Mouse (Mus musculus) heart, adult 18-20 months (tissue): Measurements from ENCODE around the gene Msrb3. TPM values are rescaled to one million over a fixed set of nuclear protein-coding genes. Genes with fewer than 3 reads are reported as not detected.
"Not testable (repeated sequence)": the region's sequence is repeated elsewhere in the genome, so short reads cannot be mapped to it uniquely, and the experiment has no call there.

Experiments
- DNase-seq, 2 experiments: peaks; one replicate each; pipeline ENCODE4 v3.0.0; 2021 to 2022; ENCODE audit warnings: mixed read lengths in 1 of 2
- total RNA-seq, 2 experiments: library from RNA; stranded (reverse); gene quantifications; 2 replicates each; pipeline ENCODE4 v1.2.3; 2021

Gene Msrb3
- total RNA-seq, 2 experiments from 2014 or later = 96.1 to 96.6 TPM

- DNase-seq = not testable (repeated sequence)
Measured at GRCm38 (mm10) chr10:120749556-120749955, 149.3 kb downstream of the Msrb3 start.

- no peak for DNase-seq
Measured at GRCm38 (mm10) chr10:120748156-120748555, 150.7 kb downstream of the Msrb3 start.

- DNase-seq = peak; percentile 67 to 74
Measured at GRCm38 (mm10) chr10:120745138-120745856, 153.6 kb downstream of the Msrb3 start.

GRCm38 (mm10) chr10:120744441-120745137 lies 154.3 kb downstream of the Msrb3 start:
- DNase-seq = no peak

GRCm38 (mm10) chr10:120736508-120737069 lies 162.3 kb downstream of the Msrb3 start:
- DNase-seq = no peak

- DNase-seq = no peak
Measured at GRCm38 (mm10) chr10:120735722-120736507, 163.0 kb downstream of the Msrb3 start.

GRCm38 (mm10) chr10:120734364-120734763 lies 164.5 kb downstream of the Msrb3 start:
- DNase-seq = no peak

Other genes starting within 250 kb of the Msrb3 start
- 10 to 100 TPM; 12.3 to 13.3 TPM for gene Lemd3, start 80.2 kb upstream of the Msrb3 start, total RNA-seq
- 1 to 10 TPM; 2.5 to 3.0 TPM for gene Wif1, start 134.9 kb upstream of the Msrb3 start, total RNA-seq